Mouse (Mus musculus): ENCODE measurements around the gene Ccdc184. TPM values are rescaled to one million over a fixed set of nuclear protein-coding genes. Genes with fewer than 3 reads are reported as not detected.

Ccdc184 gene
- 1.3 TPM in 1 of 2 replicates, not detected in the other for polyA plus RNA-seq (2012; ENCODE audit: insufficient read depth, low replicate concordance)

GRCm38 (mm10) chr15:98166963-98167644 is at the start of gene Ccdc184:
Gene Ccdc184, plus strand, starts transcription at chr15:98167158.
- Histone ChIP-seq H3K4me1 (peaks cover 22% of the 10 kb centered on the region), H3K4me3 (replicated peaks) (peak within 1 kb of the TSS; percentile 86), H3K36me3 (replicated peaks; ENCODE audit: low read length) (no peaks in the 10 kb centered on the region), H3K9me3 (no peaks in the 10 kb centered on the region), H3K27me3 (replicated peaks) (peaks cover 89% of the 10 kb centered on the region)
- TF ChIP-seq FLI1 (IDR thresholded peaks at IDR 0.05; ENCODE audit: low read length) = no peak

GRCm38 (mm10) chr15:98119363-98119762 is 47.6 kb upstream of the Ccdc184 start:
- H3K4me1 ChIP-seq = peaks cover 15% of the 10 kb centered on the region
- H3K4me3 ChIP-seq (replicated peaks) = no peak overlapping the region
- peaks cover 96% of the 10 kb centered on the region for H3K36me3 ChIP-seq (replicated peaks; ENCODE audit: low read length)
- H3K9me3 ChIP-seq = no peaks in the 10 kb centered on the region
- no peaks in the 10 kb centered on the region for H3K27me3 ChIP-seq (replicated peaks)
- TF ChIP-seq FLI1 (IDR thresholded peaks at IDR 0.05; ENCODE audit: low read length) (no peak), GATA1 (IDR thresholded peaks at IDR 0.05; ENCODE audit: borderline replicate concordance, low read length) (no peak)

GRCm38 (mm10) chr15:98120831-98121230 is 46.1 kb upstream of the Ccdc184 start:
- Histone ChIP-seq H3K9me3 (no peaks in the 10 kb centered on the region), H3K27me3 (replicated peaks) (no peaks in the 10 kb centered on the region), H3K4me3 (replicated peaks) (no peak overlapping the region), H3K4me1 (peaks cover 6% of the 10 kb centered on the region), H3K36me3 (replicated peaks; ENCODE audit: low read length) (peaks cover 96% of the 10 kb centered on the region)
- TF ChIP-seq FLI1 (IDR thresholded peaks at IDR 0.05; ENCODE audit: low read length) (no peak), GATA1 (IDR thresholded peaks at IDR 0.05; ENCODE audit: borderline replicate concordance, low read length) (no peak)

DNA sequence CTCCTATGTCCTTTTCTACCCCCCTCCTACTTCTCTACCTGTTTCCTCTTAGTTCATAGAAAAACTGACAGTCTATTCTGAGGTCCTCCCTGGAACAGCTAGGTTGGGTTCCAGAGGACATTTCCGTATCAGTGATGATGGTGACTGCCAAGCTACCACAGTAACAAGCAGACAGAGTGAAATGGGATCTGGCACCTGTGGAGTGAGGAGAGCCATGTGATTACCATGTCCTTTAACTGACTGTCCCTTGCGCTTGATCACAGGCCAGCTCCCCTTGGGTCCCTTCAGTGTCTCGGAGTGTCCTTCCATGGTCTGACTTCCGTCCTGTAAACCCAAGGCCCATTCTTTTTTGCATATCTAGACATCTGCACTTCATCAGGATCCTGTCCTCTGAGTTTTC is 36.0 kb upstream of the Ccdc184 start:
- H3K36me3 ChIP-seq (replicated peaks; ENCODE audit: low read length) = peaks cover 99% of the 10 kb centered on the region
- H3K27me3 ChIP-seq (replicated peaks) = no peaks in the 10 kb centered on the region
- no peaks in the 10 kb centered on the region for H3K9me3 ChIP-seq
- peaks cover 11% of the 10 kb centered on the region for H3K4me1 ChIP-seq
- H3K4me3 ChIP-seq (replicated peaks) = no peak overlapping the region
- TF ChIP-seq GATA1 (IDR thresholded peaks at IDR 0.05; ENCODE audit: borderline replicate concordance, low read length) = no peak
- no peak for TF ChIP-seq FLI1 (IDR thresholded peaks at IDR 0.05; ENCODE audit: low read length)

- H3K9me3 ChIP-seq = no peaks in the 10 kb centered on the region
- peaks cover 99% of the 10 kb centered on the region for H3K36me3 ChIP-seq (replicated peaks; ENCODE audit: low read length)
- no peaks in the 10 kb centered on the region for H3K27me3 ChIP-seq (replicated peaks)
- peaks cover 7% of the 10 kb centered on the region for H3K4me1 ChIP-seq
- no peak for TF ChIP-seq FLI1 (IDR thresholded peaks at IDR 0.05; ENCODE audit: low read length)
- TF ChIP-seq GATA1 (IDR thresholded peaks at IDR 0.05; ENCODE audit: borderline replicate concordance, low read length) = no peak
- H3K4me3 ChIP-seq (replicated peaks) = no peak overlapping the region
Observed at GRCm38 (mm10) chr15:98131451-98131850, 35.5 kb upstream of the Ccdc184 start.

GRCm38 (mm10) chr15:98131942-98132655 is 34.9 kb upstream of the Ccdc184 start:
- no peaks in the 10 kb centered on the region for H3K27me3 ChIP-seq (replicated peaks)
- TF ChIP-seq GATA1 (IDR thresholded peaks at IDR 0.05; ENCODE audit: borderline replicate concordance, low read length) = no peak
- no peak for TF ChIP-seq FLI1 (IDR thresholded peaks at IDR 0.05; ENCODE audit: low read length)
- H3K4me1 ChIP-seq = peaks cover 7% of the 10 kb centered on the region
- no peak overlapping the region for H3K4me3 ChIP-seq (replicated peaks)
- no peaks in the 10 kb centered on the region for H3K9me3 ChIP-seq
- peaks cover 99% of the 10 kb centered on the region for H3K36me3 ChIP-seq (replicated peaks; ENCODE audit: low read length)

DNA sequence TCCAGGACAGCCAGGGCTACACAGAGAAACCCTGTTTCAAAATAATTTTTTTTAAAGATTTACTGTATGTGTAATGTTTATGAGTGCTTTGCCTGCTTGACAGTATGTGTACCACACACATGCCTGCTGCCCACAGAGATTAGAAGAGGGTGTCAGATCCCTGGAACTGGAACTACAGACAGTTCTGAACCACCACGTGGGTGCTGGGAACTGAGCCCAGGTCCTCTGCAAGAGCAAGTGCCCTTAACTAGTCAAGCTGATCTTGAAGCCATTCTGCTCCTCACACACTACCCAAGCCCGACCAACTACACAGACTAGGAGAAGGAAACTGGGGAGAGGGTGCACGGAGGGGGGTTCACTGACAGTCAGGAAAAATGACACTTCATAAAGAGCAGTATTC is 33.5 kb upstream of the Ccdc184 start:
- no peaks in the 10 kb centered on the region for H3K27me3 ChIP-seq (replicated peaks)
- H3K4me1 ChIP-seq = no peaks in the 10 kb centered on the region
- no peak overlapping the region for H3K4me3 ChIP-seq (replicated peaks)
- H3K36me3 ChIP-seq (replicated peaks; ENCODE audit: low read length) = peaks cover 99% of the 10 kb centered on the region
- TF ChIP-seq FLI1 (IDR thresholded peaks at IDR 0.05; ENCODE audit: low read length) (no peak), GATA1 (IDR thresholded peaks at IDR 0.05; ENCODE audit: borderline replicate concordance, low read length) (no peak)
- no peaks in the 10 kb centered on the region for H3K9me3 ChIP-seq

- Histone ChIP-seq H3K4me1 (no peaks in the 10 kb centered on the region), H3K27me3 (replicated peaks) (no peaks in the 10 kb centered on the region), H3K9me3 (no peaks in the 10 kb centered on the region), H3K36me3 (replicated peaks; ENCODE audit: low read length) (peaks cover 99% of the 10 kb centered on the region), H3K4me3 (replicated peaks) (no peak overlapping the region)
- TF ChIP-seq FLI1 (IDR thresholded peaks at IDR 0.05; ENCODE audit: low read length) (no peak), GATA1 (IDR thresholded peaks at IDR 0.05; ENCODE audit: borderline replicate concordance, low read length) (no peak)
Observed at GRCm38 (mm10) chr15:98134034-98134433, 32.9 kb upstream of the Ccdc184 start.

GRCm38 (mm10) chr15:98134666-98135065 is 32.3 kb upstream of the Ccdc184 start:
- peaks cover 99% of the 10 kb centered on the region for H3K36me3 ChIP-seq (replicated peaks; ENCODE audit: low read length)
- peaks cover 5% of the 10 kb centered on the region for H3K4me1 ChIP-seq
- no peaks in the 10 kb centered on the region for H3K9me3 ChIP-seq
- H3K27me3 ChIP-seq (replicated peaks) = no peaks in the 10 kb centered on the region
- TF ChIP-seq GATA1 (IDR thresholded peaks at IDR 0.05; ENCODE audit: borderline replicate concordance, low read length) (no peak), FLI1 (IDR thresholded peaks at IDR 0.05; ENCODE audit: low read length) (no peak)
- no peak overlapping the region for H3K4me3 ChIP-seq (replicated peaks)

DNA sequence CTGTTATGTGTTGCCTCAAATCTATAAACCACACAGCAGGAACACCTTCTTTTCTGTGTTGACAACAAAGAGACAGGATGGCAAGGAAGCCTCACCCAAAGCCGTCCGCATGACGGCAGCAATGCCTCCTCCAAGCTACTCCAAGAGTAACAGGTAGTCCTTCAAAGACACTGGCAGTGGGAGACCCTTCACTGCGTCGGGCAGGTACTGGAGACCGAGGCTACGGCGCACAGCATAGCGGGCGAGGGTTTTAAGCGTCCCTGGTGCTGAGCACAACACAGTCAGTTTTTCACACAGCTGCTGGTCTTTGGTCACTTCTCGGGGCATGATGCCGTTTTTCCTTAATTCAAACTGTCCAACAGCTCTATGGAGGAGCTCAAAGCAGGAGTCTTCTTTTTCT is 31.3 kb upstream of the Ccdc184 start:
- Histone ChIP-seq H3K9me3 (no peaks in the 10 kb centered on the region), H3K4me3 (replicated peaks) (no peak overlapping the region), H3K4me1 (peaks cover 10% of the 10 kb centered on the region), H3K27me3 (replicated peaks) (no peaks in the 10 kb centered on the region), H3K36me3 (replicated peaks; ENCODE audit: low read length) (peaks cover 98% of the 10 kb centered on the region)
- TF ChIP-seq GATA1 (IDR thresholded peaks at IDR 0.05; ENCODE audit: borderline replicate concordance, low read length) = no peak
- TF ChIP-seq FLI1 (IDR thresholded peaks at IDR 0.05; ENCODE audit: low read length) = no peak
